Mouse (Mus musculus) CD4-positive helper T cell, adult 2 months (primary cell): ENCODE data around the gene Cd164l2.

Source experiments
- DNase-seq: peaks from one replicate; pipeline ENCODE4 v3.0.0-alpha.2; 2012; ENCODE audit warnings: low read depth, missing footprints, low spot score

Cd164l2 gene

DNA sequence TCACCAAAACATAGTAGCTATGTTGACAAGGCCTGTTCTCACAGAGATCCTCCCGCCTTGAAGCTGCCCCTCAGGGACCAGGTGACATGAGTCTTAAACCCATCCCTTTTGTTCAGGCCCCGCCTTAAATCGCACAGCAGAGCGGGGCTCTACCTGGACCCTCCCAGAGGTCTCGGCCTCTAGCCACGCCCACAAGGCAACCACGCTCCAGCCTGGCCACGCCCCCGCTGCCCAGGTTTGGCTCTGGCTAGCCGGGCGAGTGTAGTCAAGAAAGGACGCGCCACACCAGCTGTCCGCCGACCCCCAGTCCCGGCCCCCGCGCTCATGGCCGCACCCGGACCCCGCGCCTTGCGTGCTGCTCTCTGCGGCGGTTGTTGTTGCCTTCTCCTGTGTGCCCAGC lies 8.7 kb downstream of the Cd164l2 start:
- no peak for DNase-seq

DNA sequence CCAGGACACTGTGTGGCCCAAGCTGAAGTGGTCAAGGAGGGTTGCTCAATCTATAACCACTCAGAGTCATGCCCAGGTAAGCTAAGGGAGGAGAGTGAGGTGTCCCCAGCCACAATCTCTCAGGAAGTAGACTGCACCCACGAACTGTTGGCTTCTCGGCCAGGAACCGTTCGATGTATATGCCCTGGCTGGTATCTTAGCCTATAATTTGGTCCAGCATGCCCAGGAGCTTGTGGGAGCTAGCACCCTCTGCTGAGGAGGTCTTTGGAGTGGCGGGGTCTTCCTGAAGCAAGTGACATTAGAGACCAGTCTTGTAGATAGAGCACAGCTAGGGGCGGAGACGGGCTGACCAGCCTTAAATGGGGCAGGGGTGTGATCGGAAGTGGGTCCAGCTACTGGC lies 9.8 kb downstream of the Cd164l2 start:
- DNase-seq = no peak

DNA sequence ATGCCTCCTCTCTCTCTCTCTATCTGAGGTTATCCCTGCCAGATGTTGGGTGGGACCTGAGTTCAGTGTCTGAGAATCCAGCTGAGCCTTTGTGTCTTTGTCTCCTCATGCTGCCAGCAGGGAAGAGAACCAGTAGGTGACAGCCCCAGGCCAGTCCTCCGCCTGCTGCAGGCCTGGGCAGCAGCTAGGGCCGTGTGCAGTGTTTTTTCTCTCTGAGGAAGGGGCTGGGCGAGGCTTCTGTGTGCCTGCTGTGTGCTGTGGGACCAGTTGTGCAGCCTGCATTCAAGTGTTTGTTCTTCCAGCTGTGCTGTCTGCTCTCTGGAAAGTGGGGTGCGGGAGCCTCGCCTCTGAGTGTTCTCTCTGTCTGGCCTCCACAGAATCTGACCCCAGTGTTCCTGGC lies 11.9 kb downstream of the Cd164l2 start:
- no peak for DNase-seq

DNA sequence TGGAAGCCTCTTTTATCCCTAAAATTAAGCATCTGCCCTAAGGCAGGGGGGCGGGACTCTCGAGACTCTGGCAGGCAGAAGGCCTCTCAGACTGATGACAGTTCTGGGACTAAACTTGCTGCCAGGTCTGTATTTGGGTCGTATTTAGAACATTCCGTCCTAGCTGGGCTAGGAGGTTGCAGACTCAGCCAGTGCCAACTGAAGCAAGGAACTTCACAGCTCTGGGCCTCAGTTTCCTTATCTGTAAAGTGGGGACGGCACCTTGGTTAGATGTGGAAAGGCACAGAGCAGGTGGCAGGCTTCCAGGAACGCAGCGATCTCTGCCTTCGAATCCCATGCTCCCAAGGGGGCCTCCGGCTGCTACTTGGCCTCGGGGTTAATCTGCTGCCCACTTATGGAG lies 14.1 kb downstream of the Cd164l2 start:
- DNase-seq = no peak

DNA sequence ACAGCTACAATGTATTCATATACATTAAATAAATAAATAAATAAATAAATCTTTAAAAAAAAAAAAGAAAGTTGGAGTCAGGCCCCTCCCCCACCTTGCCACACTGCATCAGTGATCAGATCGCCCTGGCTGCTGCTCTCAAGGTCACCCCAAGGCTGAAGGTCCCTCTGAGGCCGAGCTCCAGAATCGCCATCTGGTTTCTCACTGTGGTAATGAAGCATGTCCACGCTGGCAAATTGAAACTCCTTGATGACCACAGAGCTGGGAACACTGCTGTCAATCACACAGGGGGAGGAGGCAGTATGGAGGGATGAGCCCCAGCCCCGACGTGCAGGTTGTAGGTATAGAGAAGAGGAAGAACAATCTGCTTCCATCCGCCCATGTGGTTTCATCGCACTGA lies 15.7 kb downstream of the Cd164l2 start:
- no peak for DNase-seq

DNA sequence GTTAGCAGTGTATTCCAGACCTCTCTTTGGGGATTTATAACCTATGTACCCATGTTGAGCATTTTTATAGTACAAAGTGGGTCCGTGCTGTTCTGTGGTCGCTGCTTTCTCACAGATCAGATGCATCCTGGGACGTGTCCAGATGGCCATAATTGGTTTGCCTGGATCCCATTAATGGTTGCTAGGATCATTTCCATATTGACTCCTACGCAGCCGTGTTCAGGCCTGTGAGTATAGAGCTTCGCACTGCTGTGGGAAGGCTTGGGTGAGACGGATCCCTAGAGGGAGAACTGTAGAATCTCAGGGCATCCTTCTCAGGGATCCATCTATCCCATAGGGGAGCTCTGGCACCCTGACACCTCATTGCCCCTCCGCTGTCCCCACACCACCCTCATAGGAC lies 17.7 kb downstream of the Cd164l2 start:
- no peak for DNase-seq

DNA sequence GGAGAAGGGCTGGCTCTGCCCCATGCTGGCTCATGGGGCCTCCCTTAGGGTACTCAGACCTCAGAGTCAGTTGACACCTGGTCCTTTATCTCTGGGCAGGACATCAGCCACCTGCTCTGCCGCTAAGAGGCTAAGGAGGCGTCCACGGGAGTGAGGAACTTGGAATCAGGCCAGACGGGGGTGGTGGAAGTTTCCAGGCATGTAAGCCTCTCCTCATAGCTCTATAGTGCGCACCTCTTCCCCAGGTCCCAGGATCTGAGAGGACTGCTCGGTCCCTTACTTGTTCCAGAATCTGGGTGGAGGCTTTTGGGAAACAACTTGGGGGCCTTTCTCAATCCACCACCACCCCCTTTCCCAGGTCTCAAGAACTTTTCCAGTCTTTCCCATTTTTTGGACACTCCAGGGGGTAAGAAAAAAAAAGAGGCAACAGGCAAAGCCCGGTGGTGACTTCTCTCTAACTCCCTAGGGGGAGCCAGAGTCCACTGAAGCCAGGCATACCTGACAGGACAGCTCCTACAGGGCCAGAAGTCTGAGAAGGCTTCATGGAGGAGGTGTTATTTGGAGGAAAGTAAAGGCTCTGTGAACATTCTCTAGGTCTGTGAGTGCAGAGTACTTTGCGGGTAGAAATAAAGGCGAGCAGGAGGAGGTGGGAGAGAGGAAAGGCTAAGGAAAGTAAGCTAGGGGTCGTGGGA lies 21.5 kb downstream of the Cd164l2 start:
- peak; percentile 52 for DNase-seq

DNA sequence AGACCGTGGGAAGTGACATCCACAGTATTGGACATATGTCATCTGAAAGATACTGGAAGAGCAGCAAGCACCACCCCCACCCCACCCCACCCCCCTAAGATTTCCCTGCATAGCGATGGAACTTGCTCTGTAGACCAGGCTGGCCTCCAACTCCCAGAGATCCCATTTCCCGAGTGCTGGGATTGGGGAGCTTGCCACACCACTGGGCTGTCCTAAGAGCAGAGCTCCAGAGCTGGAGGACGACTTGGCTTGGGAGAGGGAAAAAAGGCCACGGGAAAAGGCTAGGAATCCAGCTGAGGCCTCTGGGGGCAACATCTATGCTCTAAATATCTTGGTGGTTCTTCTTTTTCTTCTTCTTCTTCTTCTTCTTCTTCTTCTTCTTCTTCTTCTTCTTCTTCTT lies 22.8 kb downstream of the Cd164l2 start:
- DNase-seq = no peak

DNA sequence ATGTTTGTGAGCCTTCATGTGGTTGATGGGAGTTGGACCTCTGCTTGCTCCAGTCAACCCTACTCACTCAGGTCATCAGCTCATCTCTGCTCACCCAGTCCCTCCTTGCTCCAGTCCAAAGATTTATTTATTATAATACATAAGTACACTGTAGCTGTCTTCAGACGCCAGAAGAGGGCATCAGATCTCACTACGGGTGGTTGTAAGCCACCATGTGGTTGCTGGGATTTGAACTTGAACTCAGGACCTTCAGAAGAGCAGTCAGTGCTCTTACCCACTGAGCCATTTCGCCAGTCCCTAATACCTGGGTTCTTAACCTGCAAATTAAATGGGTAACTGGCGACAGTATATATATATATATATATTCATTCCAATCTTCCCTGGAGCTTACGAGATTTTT lies 23.5 kb downstream of the Cd164l2 start:
- no peak for DNase-seq

DNA sequence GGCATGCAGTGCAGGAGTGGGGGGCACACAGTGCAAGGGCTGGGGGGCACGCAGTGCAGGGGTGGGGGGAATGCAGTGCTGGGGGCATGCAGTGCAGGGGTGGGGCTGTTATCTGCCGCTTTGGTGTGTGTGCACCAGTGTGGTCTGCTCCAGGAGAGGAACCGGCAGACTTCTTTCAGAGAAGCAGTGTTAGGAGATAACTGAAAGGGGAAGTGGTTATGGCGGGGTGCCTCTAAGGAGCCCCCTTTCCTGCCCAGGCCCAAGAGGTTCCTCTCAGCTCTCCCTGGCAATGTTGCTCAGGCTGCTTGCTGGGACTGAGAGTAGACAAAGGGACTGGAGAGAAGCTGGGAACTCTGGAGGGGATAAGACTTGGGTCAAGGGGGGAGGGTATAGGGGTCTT lies 26.0 kb downstream of the Cd164l2 start:
- no peak for DNase-seq

DNA sequence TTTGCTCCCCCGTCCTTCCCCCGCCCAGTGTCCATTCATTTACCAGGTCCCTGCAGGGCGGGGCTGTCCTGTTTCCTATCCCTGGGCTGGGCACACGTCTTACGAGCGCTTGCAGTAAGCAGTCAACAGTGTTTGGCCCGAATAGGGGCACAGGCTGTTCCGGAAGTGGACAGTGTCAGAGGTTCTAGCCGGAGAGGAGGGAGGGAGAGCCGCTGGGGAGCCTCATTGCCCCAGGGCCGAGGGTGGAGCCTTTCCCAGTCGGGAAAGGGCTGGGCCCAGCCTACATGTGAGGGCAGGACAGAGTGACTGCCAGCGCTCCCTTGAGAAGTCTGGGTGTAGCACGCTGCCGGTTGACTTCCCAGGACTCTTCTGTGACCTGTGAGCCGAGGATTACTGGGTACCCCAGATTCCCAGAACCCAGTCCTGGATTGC lies 28.6 kb downstream of the Cd164l2 start, which contains the start of gene Map3k6:
TSS of gene Map3k6 (plus strand) at position 329 of the 432 bp plus-strand sequence.
- DNase-seq = peak; percentile 34

DNA sequence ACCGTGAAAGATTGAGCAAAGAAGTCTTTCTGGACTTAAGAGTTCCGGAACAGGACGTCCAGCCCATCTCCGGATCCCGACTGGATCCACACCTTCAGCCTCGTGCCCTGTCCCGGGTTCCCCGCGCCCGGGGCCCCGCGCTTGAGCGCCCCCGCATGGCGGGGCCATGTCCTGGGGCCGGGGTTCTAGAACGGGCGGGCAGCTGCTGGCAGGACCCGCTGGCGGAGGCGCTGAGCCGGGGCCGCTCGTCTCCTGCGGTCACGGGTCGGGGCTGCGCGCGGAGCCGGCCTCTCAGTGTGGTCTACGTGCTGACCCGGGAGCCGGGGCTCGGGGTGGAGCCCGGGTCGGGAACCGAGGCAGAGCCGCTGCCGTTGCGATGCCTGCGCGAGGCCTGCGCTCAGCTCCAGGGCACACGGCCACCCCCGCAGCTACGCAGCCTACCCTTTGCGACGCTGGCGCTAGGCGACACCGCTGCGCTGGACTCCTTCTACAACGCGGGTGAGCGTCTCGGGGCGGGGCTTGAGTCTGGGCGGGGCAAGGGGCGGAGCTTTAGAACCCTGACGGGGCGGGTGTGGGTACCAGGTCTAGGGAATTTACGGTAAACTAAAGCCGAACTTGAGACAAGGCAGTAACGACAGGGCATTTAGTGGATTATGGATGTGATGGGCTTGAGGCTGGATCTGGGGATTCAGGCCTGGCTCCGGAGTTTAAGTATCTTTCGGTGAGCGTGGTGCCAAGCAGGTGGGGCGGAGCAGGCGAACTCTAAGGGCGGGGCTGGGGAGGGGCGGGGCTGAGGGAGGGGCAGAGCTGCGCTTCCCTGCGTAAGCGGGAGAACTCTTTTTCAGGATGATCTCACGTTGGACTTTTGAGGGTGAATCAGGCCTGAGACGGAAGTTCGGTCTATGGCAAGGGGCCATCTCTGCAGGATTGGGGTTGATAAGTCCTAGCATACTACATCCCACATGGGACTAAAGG lies 29.3 kb downstream of the Cd164l2 start:
- peak; percentile 88 for DNase-seq

DNA sequence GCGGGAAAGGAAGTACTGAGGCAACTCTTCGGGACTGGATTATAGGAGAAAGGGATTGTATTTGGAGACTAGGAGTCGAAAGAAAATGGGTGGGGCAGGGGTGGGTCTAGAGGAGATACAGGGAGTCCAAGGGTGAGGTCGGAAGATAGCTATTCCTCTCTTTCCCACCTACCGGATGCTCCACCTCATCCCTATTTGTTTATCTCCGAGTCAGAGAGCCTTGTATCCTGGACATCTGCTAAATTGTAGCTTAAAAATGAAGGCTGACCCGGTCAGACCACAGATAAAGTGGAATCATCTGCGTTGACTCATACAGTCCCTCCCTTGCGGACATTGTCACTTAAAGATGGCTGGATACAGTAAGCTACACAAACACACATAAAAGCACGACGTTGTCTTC lies 30.0 kb downstream of the Cd164l2 start:
- DNase-seq = no peak

DNA sequence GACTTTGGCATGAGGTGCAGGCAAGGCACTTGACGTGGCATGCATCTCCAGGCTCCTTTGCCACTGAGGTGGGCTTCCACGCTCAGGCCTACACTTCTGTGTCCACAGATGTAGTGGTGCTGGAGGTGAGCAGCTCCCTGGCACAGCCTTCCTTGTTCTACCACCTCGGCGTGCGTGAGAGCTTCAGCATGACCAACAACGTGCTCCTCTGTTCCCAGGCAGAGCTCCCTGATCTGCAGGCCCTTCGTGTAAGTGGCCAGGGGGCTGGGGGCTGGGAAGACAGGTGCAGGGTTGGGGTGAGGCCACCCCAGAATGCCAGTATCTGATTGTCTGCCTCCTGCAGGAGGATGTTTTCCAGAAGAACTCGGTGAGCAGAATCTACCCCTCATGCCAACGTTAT lies 30.8 kb downstream of the Cd164l2 start:
- DNase-seq = no peak

DNA sequence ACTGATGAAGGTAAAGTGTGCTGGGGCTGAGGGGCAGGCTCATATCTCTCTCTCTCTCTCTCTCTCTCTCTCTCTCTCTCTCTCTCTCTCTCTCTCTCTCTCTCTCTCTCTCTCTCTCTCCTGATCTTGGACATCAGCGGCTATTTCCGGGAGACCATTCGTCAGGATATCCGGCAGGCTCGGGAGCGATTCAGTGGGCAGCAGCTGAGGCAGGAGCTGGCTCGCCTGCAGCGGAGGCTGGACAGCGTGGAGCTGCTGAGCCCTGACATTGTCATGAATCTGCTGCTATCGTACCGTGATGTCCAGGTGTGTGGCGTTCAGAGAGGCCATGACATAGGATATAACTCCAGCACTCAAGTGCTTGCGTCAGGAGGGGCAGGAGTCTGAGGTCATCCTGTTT lies 31.6 kb downstream of the Cd164l2 start:
- no peak for DNase-seq

DNA sequence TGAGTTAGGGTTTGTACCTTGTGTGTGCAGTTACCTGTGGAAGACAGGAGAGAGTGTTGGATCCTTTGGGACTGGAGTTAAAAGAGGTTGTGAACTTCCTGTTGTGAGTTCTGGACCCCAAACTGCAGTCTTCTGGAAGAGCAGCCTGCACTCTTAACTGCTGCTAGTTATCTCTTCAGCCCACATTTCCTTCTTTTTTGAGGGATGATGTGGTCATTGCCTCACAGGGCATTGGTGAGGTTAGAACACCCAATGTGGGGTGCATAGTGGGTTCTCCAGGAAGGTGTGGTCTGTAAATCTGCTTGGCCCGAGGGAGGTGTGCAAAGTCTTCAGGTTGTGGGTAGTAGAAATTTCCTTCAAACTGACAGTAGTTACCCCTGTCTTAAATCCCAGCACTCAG lies 32.4 kb downstream of the Cd164l2 start:
- DNase-seq = no peak

DNA sequence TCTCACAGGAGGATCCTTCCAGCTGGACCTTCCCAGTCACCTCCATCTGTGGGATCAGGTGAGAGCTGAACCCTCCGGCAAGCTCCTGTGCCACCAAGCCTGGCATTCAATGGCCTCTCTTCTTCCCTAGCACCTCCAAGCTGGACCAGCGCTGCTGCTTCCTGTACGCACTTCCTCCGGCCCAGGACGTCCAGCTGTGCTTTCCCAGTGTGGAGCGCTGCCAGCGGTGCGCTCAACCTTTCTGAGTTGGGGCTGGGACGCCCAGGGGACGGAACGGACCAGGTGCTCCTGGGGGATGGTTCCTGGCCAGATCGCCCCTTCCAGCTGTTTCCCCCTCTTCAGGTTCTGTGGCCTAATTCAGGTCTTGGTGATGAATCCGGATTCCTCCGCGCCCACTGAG lies 35.1 kb downstream of the Cd164l2 start:
- no peak for DNase-seq

DNA sequence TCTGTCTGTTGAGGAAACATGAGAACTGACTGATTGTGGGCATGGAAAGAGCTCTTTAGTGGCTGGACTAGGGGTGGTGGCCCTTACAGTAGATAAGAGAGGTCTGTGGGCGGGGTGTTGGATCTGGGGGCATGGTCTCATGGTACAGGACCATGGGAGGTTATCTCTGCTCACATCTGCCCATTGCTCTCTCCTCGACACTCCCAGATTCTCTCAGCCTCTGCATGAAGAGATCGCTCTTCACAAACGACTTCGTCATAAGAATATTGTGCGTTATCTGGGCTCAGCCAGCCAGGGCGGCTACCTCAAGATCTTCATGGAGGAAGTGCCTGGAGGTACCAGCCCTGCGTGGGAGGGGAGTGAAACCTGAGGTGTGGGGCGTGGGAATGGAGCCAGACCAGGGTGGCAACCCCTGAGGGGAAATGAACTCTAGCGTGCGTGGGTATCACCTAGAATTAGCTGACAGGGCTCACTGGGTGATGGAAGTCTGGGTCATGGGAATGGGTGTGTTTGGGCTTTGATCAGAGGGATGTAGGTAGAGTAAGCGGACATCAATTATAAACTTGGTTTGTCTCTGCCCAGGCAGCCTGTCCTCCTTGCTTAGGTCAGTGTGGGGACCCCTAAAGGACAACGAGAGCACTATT lies 36.0 kb downstream of the Cd164l2 start:
- peak; percentile 71 for DNase-seq

DNA sequence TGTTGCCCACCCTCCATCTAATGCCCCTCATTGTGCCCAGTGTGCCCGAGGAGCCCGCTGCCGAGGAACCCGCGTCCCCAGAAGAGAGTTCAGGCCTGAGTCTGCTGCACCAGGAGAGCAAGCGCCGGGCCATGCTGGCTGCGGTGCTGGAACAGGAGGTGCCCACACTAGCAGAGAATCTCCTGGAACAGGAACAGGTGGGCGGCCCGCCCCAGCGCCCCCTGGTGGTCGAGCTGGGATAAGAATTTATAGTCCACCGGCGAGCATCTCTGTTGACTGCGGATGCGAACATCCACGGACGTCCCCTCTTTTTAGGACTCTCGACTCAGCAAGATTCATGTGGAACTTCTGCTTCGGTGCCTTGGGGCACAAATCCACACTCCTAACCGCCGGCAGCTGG lies 38.7 kb downstream of the Cd164l2 start:
- peak; percentile 81 for DNase-seq

DNA sequence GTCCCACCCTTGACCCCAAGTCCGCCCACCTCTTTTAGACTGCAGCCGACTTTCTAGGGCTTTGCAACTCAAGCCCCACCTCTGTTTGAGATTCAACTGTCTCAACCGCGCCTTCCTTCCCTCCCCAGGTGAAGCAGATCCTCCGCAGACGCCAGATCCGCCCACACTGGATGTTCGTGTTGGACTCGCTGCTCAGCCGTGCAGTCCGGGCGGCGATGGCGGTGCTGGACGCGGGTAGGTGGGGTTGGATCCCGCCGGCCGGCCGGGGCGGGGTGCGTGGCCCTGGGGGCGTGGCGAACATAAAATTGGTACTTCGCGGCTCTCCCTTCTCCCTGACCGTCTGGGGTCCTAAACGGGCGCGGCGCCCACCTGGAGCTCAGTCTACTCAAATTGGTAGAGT lies 39.3 kb downstream of the Cd164l2 start:
- DNase-seq = peak; percentile 21

DNA sequence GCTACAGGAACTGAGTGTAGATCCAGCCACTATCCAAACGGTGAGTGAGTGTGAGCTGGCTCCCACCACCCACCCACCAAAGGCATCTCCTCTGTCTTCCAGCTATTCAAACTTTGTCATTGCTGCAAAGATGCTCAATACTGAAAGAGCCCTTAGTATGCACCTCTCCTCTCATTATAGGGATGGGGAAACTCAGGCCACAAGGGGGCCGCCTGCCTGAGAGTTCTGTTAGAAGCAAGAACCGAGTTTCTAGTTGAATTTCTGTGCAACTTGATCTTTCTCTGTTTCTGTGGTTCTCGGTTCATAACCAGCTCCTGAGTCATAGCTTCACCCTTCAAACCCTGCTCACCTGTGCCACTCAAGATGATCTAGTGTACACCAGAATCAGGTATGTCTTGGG lies 40.2 kb downstream of the Cd164l2 start:
- no peak for DNase-seq

DNA sequence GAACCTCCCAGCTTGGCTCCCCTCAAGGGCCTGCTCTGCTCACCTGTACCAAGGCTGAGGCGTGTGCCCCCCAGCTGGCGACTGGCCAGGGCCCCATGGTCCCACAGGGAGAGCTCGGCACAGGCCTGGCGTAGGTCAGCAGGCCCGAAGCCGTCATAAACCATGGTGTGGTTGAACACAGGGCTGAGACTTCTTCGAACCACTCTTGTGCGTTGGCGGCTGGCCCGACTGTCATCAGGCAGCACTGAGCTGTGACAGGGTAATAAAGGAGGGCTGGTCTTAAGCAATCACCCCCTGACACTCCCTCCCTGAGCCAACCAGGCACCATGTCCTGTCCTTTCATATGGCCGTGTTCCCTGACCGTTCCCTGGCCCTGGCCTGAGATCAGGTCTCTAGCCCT lies 41.5 kb downstream of the Cd164l2 start:
- DNase-seq = no peak
